Mouse (Mus musculus) CD8-positive naive resting alpha-beta T cell, adult 2 months (primary cell): ENCODE measurements at regions not wholly inside any gene's neighbourhood (a gene's known extent, or its start where the extent isn't known, plus 50 kb on each side); places are given as distances from the start of the nearest gene placed in this dataset.

Experiments used
- DNase-seq, 2 experiments: peaks; one replicate each; pipeline ENCODE4 v3.0.0; 2022; ENCODE audit warnings: low read depth in 2 of 2, low spot score in 2 of 2

- DNase-seq = no peak
Observed at GRCm38 (mm10) chr9:41395471-41395870, 234.0 kb upstream of the Ubash3b start.

GRCm38 (mm10) chr9:41391591-41392320, 230.3 kb upstream of the Ubash3b start:
- DNase-seq = no peak

DNA sequence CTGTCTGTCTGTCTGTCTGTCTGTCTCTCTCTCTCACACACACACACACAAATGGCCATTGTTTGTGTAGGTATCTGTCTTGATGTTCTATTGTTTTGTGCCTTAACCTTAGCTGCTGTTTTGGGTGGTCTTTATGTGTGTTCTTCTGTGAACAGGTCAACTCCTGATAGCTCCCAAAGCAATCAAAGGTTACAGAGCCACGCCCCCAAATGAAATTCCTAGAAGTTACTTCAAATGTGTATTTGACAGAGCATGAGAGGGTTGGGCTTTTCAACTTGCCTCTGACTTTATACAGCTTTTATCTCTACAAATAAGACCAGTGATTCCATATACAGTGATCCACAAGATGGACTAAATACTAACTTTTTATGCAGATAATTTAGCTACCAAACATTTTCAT, 217.8 kb upstream of the Ubash3b start:
- no peak for DNase-seq

GRCm38 (mm10) chr9:41378627-41379231, 217.2 kb upstream of the Ubash3b start:
- no peak for DNase-seq

DNA sequence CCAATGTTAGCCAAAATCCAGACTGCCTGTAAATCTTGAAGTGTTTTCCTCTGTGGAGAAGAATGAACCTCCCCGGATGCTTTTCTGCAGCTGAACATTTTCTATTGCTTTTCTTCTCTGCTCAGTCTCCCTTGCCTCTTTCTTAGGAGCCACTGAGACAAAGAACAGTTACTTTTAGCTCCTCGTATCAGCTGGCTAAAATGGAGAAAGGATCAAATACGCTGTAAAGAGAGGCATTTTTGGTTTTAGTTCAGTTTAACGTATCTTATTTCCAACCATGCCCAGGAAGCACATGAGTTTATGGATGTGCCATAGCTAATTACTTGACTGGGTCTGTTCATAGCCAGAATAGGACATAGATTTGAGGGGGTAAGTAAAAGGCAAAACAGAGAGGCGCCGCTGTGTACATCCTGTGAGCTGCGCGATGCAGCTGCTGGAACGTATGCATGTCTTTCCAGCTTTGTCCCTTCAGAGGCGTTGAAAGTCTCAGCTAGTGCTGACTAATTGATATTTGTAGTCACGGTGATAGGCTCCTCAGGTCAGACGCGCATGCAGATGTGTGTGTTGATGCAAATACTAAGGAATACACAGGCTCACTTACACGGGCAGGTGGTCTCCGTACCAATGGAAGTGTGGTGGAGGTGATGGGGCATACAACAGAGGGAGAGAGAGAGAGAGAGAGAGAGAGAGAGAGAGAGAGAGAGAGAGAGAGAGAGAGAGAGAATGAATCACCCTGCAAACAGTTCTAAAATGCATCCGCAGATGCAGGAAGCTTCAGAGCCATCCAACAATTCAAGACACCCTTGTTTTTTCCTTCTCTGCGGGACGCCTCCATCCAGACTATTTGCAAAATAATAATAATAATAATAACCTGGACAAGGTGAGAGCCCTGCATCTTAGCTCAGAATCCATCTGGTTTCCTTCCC, 216.5 kb upstream of the Ubash3b start:
- DNase-seq = no peak

DNA sequence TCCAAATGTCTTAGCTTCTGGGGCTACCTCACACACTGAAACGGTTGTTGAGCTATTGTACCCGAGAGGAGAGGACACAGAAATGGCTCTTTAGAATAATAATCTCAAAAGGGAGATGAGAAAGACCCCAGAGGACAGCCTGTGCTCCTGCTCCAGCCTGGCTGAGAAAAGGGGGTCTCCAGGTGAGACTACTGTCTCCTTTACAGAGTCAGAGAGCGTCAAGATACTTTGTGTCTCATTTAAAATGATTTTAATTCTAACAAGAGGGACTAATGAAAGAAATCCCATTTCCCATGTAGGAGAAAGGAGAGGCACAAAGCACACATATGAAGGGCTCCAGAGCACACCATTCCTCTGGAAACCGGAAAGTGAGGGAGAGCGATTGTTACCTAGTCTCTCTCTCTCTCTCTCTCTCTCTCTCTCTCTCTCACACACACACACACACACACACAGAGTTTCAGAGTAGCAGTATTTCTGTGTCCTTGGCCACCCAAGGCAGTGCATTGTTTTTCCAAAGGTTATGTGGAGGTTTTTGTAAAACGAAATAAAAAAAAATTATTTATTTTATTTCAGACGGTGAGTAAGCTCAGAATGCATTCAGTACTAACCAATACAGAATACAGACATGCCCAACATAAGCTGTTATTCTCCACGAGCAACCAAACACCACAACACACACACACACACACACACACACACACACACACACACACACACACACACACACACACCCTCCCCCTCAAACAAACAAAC, 215.6 kb upstream of the Ubash3b start:
- no peak for DNase-seq

GRCm38 (mm10) chr9:41375984-41376651, 214.6 kb upstream of the Ubash3b start:
- DNase-seq = no peak

GRCm38 (mm10) chr9:41374591-41375481, 213.3 kb upstream of the Ubash3b start:
- DNase-seq = no peak

DNA sequence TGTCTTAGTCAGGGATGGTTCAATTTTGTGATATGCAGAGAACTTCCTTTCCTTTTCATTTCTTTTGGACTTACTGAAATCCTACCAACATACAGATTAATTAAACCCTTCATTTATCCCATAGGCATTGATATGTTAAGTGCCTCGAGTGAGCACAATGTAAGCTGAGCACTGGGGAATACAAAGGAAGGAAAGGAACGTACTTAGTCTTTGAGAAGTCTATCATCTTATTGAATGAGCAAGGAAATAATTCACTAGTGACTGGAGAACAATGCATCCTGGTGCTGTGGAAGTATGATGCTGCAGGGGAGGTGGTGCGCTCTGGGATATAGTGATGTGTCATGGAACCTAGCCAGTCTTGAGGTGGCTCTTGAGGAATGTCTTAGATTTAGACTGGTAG, 204.9 kb upstream of the Ubash3b start:
- DNase-seq = no peak

DNA sequence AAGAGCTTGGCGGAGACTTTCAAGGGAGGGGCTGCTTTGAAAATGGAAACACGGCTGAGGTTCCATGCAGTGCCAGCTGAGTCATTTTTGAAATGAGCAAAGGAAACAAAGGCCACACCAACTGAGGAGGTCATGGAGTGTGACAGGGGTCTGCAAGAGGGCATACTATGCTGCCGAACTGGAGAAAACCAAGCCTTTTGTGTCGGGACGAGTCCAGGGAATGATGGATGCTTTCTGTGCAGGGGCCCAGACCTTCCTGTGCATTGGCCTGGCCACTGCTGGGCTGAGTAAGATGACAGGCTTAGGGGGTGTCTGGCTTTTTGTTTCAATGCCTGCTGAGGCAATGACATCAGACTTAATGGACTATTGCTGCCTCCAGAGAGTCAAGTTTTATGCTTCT, 203.8 kb upstream of the Ubash3b start:
- no peak for DNase-seq

- no peak for DNase-seq
Observed at GRCm38 (mm10) chr9:41364442-41365250, 203.1 kb upstream of the Ubash3b start.

GRCm38 (mm10) chr9:41360356-41360755, 198.9 kb upstream of the Ubash3b start:
- DNase-seq = no peak

DNA sequence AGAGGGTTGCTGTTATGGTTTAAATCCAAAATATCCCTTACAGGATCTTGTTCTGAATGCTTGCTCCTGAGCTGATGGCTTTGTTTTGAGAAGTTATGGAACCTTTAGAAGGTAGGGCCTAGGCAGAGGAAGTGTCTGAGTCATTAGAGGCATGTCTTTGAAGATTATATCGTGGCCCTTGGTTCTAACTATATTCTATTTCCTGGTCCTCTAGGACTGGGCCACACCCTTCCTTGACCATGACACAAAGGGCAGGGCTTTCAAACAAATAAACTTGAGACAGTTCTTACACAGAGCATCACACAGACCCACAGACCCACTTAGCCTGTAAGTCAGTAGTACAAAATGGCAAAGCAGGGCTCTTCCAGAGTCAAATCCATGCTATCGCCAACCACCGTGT, 197.8 kb upstream of the Ubash3b start:
- DNase-seq = no peak

DNA sequence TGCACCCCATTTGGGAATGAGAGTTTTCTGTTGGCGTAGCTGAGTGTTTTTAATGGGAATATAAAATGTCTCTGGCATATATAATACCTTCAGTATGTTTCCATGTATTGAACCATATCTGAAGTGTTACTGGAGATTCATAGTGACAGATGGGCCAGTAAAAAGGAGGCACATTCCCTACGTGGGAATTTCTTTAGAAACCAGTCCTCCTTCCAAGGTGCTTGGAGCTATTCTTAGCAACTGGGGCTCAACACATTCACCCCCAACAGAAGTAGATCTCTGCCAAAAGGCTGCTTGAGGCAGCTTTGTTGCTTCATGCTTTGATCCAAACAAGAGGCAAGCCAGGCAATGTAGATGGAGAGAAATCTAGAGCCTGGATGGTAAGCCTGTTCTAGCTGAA, 183.8 kb upstream of the Ubash3b start:
- DNase-seq = no peak

GRCm38 (mm10) chr9:41337375-41337774, 175.9 kb upstream of the Ubash3b start:
- DNase-seq = no peak

DNA sequence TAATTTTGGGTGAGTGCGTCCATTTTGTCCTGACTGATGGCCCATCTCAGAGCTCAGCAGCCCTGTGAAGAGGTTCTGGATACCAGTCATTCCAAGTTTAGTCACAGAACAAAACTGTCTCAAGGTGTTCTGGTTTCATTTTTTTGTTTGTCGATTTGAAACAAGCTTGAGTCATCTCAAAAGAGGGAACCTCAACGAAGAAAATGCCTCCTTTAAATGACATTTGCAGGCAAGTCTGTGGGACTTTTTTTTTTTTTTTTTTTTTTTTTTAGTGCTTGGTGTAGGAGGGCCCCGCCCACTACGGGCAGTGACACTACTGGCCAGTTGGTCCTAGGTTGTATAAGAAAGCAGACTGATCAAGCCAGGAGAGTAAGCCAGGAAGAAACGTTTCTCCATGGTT, 175.3 kb upstream of the Ubash3b start:
- no peak for DNase-seq

- DNase-seq = no peak
Observed at GRCm38 (mm10) chr9:41334462-41335241, 173.2 kb upstream of the Ubash3b start.

GRCm38 (mm10) chr9:41333526-41333925, 172.0 kb upstream of the Ubash3b start:
- no peak for DNase-seq
